Mouse (Mus musculus) adrenal gland (tissue): ENCODE data around the gene Itgb3bp.

ENCODE experiments used
- intact Hi-C: fragments of 180-260 bp; cut with DNase I; formaldehyde crosslinking; loops from one replicate; pipeline ENCODE4 v1.15.1; 2025

Itgb3bp gene

GRCm38 (mm10) chr4:99739836-99740235, 189.8 kb downstream of the Itgb3bp start:
- intact Hi-C loops = no loop called here

GRCm38 (mm10) chr4:99725914-99726451, 203.6 kb downstream of the Itgb3bp start:
- intact Hi-C loops = no loop called here

- intact Hi-C loops = no loop called here
Measured at GRCm38 (mm10) chr4:99724331-99724730, 205.3 kb downstream of the Itgb3bp start.

GRCm38 (mm10) chr4:99717905-99718304, 211.7 kb downstream of the Itgb3bp start:
- intact Hi-C loops = no loop called here

GRCm38 (mm10) chr4:99715783-99716416, 213.7 kb downstream of the Itgb3bp start:
- intact Hi-C loops = no loop called here
